Mouse (Mus musculus): ENCODE results near the gene Pde8a.

Pde8a gene

DNA sequence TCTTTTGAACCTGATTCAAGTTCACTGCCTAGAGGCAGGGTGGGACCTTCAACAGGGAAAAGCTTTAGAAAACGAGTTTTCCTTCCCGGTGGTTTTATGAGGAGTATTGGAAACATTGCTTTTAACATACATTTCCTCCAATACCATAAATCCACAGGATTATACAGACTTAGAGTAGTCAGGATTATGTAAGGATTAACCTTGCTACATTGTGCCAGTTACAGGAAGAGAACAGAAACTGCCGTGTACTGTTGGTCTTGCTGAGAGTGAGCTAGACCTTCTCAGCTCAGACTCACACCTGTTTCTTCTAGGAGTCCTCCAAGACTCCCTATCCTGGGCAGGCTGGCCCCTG lies 125.1 kb downstream of the Pde8a start:
- DNase-seq, result no peak

GRCm38 (mm10) chr7:81339783-81340182 lies 126.4 kb downstream of the Pde8a start:
- peak; percentile 72 to 79 for DNase-seq

- no peak for DNase-seq
Measured at GRCm38 (mm10) chr7:81341563-81341962, 128.2 kb downstream of the Pde8a start.

GRCm38 (mm10) chr7:81342356-81343094 lies 129.1 kb downstream of the Pde8a start:
- no peak for DNase-seq

- DNase-seq, result peak; percentile 45 to 61
Measured at GRCm38 (mm10) chr7:81343316-81343715, 129.9 kb downstream of the Pde8a start.

DNA sequence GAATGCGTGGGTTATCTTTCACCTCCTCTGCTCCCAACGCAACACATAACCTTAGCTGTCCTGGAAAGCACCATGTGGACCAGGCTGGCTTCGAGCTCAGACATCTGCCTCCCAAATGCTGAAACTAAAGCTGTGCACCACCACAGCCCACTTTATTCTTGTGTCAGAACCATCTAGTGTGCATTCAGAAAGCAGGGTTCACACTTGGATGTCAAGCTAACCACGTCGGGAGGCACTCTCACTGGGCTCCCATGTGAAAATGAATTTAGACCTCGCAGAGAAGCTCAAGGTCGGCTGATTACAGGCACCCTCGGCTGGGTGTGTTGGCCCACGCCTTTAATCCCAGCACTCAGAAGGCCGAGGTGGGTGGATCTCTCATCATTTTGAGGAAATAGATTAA lies 130.4 kb downstream of the Pde8a start:
- DNase-seq, result no peak

GRCm38 (mm10) chr7:81344544-81345446 lies 131.4 kb downstream of the Pde8a start, which contains the start of gene Rps17:
Gene Rps17, minus strand, starts transcription at chr7:81345254.
- DNase-seq, result peak; percentile 94 to 95

DNA sequence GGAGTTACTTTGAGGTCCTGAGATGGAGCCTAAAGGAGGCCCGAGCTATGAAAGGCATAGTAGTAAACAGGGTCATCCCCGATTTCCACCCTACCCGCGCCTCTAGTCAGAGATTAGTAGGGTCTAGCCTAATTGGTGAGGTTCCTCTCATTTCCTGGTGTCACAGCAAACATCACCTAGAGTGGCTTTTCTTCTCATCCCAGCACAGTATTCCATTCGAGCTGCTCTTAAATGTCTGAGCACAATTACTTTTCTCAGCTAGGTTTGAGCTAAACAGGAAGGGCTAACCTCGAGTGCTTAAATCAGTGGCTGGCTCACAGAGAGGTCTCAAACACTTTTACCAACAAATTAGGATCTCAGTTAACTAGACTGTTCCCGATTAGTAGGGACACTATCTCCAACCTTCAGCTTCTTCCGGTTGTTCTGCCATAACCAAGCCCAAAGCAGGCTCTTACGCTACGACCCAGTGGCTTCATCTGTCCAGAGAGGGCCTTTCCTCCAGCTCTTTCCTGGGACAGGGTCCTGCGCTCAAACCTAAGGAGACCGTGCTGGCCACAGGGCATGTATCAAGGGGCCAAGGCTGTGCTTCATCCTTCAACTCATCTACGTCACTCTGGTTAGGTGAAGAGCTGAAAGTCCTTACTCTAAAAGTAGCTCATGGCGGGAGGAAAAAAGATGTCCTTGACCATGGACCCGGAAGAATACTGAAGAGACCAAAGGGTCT lies 132.2 kb downstream of the Pde8a start:
- DNase-seq, result no peak

DNA sequence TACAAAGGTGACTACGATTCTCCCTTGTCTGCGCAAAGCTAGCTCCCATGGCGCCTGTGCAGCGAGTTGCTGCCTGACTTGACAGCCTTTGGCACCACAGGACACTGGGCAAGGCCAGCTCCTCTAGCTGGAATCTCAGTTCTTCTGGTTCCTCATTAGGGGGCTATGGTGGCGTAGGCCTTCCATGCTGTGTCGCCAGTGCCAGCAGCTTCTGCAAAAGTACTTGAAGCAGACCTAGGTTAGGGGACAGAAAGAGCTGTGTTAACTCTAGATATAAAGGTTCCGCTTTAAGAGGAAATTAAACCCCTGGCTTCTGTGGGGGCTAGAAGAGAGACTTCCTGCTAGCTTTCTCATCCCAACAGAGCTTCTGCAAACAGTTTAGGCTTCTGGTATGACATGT lies 134.8 kb downstream of the Pde8a start:
- DNase-seq, result no peak

DNA sequence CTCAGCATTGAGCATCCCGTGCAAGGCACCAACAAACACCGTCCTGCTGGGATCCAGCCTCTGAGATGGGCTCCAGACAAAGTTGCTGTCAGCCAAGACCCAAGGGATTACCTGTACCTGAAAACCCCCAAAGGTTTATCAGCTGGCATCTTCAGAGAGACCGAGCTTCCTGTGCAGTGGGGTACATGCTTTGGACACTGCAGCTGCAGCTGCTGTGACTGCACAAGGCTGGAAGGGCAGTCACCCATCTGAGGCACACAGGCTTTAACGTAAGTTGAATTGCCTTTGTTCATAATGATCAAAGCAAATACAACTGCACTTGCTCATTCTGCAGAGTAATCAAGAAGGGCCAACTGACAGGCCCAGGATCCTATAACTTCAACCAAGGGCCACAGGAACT lies 138.4 kb downstream of the Pde8a start:
- DNase-seq, result no peak

GRCm38 (mm10) chr7:81355746-81356145 lies 142.3 kb downstream of the Pde8a start:
- DNase-seq, result no peak

GRCm38 (mm10) chr7:81356360-81356759 lies 143.0 kb downstream of the Pde8a start:
- DNase-seq, result no peak

GRCm38 (mm10) chr7:81356975-81357374 lies 143.6 kb downstream of the Pde8a start:
- no peak for DNase-seq

GRCm38 (mm10) chr7:81367946-81368345 lies 154.6 kb downstream of the Pde8a start:
- no peak for DNase-seq

DNA sequence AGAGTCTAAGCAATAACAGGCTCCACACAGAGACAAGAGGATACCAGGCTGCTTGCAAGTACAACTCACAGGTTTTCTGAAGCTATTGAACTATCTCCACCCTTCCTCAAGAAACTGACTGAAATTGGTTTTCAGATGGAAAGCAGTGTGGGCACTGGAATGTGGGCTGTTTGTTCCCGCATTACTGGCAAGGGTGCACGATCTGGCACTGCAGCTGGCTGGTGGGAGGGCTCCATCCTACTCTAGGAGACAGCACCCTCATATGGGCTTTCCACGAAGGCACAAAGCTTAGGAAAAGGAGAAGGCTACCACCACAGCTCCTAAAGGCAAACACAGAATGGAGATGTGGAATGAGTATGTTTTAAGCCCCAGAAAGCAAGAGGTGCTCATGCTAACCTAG lies 156.3 kb downstream of the Pde8a start:
- DNase-seq, result no peak

DNA sequence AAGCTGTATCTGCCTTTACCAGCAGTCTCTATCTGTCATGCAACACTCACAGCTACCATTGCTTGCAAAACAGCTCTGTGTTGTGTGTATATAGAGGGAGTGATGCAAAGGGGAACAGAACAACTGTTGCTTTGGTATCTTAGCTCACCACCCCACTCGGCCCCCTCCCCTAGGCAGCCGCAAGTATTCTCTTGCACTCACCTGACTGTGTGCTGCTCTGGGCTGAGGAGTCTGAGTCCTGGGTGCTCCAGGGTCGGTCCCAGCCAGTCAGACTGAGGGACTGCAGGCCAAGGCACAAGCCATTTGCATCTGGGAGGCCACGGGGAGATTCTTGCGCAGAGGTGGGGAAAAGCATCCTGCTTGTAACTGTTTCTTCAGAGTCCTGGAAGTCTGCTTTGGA lies 158.4 kb downstream of the Pde8a start:
- DNase-seq, result no peak

GRCm38 (mm10) chr7:81372337-81372920 lies 159.0 kb downstream of the Pde8a start:
- peak in 1 of 2 experiments; percentile 5 for DNase-seq

- DNase-seq, result no peak
Measured at GRCm38 (mm10) chr7:81379363-81379762, 166.0 kb downstream of the Pde8a start.

All from kidney, postnatal 25 days (tissue).